Mouse (Mus musculus): ENCODE data around the gene Gosr2.
A peak's percentile ranks its signal among the peaks of the same experiment; 100 is the strongest.

The Gosr2 gene

GRCm38 (mm10) chr11:103643211-103643610, 54.5 kb downstream of the Gosr2 start:
- no peak for DNase-seq

- DNase-seq, result peak; percentile 18
Measured at GRCm38 (mm10) chr11:103639407-103639946, 58.2 kb downstream of the Gosr2 start.

GRCm38 (mm10) chr11:103638790-103639189, 58.9 kb downstream of the Gosr2 start, which contains the start of gene Lyzl6:
Gene Lyzl6 (minus strand): TSS chr11:103638890.
- no peak for DNase-seq

GRCm38 (mm10) chr11:103636261-103636660, 61.4 kb downstream of the Gosr2 start:
- no peak for DNase-seq

GRCm38 (mm10) chr11:103635481-103635880, 62.2 kb downstream of the Gosr2 start:
- DNase-seq, result no peak

GRCm38 (mm10) chr11:103634806-103635205, 62.9 kb downstream of the Gosr2 start:
- no peak for DNase-seq

GRCm38 (mm10) chr11:103627453-103627852, 70.2 kb downstream of the Gosr2 start:
- DNase-seq, result no peak
